Comparison of ENCODE assay signal across 31 mouse cellular contexts in genomic region chr13:78118715-78119114, GRCm38 (mm10).
"Had no signal": no experiment of that assay in that cellular context is flagged by ENCODE, and none has a peak within 500 bp of the region (broad histone marks: within the 10 kb centered on the region; RNA-seq: fewer than 3 reads in every experiment).

No protein-coding gene starts in this region.

- H3K27me3 ChIP-seq: limb, embryonic 12.5 days; limb, embryonic 13.5 days; limb, embryonic 15.5 days; liver, embryonic 12.5 days; liver, embryonic 13.5 days; liver, embryonic 15.5 days; lung, embryonic 15.5 days; megakaryocyte, embryonic 14.5 days; midbrain, embryonic 12.5 days; midbrain, embryonic 13.5 days; midbrain, embryonic 15.5 days had no signal

- H3K4me2 ChIP-seq: limb, embryonic 12.5 days; limb, embryonic 13.5 days; limb, embryonic 15.5 days; liver, embryonic 11.5 days; liver, embryonic 12.5 days; liver, embryonic 13.5 days; liver, embryonic 15.5 days; lung, embryonic 14.5 days; lung, embryonic 15.5 days; midbrain, embryonic 11.5 days; midbrain, embryonic 12.5 days; midbrain, embryonic 13.5 days; midbrain, embryonic 15.5 days had no signal

- ATAC-seq: liver, embryonic 12.5 days; liver, postnatal 0 days; lung, postnatal 0 days; midbrain, embryonic 13.5 days; midbrain, embryonic 15.5 days; midbrain, embryonic 16.5 days had no signal

- H3K4me1 ChIP-seq: limb, embryonic 10.5 days; limb, embryonic 12.5 days; limb, embryonic 13.5 days; limb, embryonic 15.5 days; liver, embryonic 12.5 days; liver, embryonic 13.5 days; liver, embryonic 15.5 days; lung, embryonic 15.5 days; megakaryocyte, embryonic 14.5 days; midbrain, embryonic 10.5 days; midbrain, embryonic 12.5 days; midbrain, embryonic 13.5 days; midbrain, embryonic 15.5 days had no signal

- H3K4me3 ChIP-seq: left cerebral cortex, adult 2 months; limb, embryonic 10.5 days; limb, embryonic 12.5 days; limb, embryonic 13.5 days; limb, embryonic 15.5 days; liver, embryonic 12.5 days; liver, embryonic 13.5 days; liver, embryonic 15.5 days; lung, embryonic 15.5 days; megakaryocyte, embryonic 14.5 days; midbrain, embryonic 10.5 days; midbrain, embryonic 12.5 days; midbrain, embryonic 13.5 days; midbrain, embryonic 15.5 days; myocyte had no signal

- DNase-seq: left cerebral cortex, postnatal 4 days; liver; liver, embryonic 13.5 days; liver, postnatal 0 days; lung, adult 18-20 months; lung, adult 2 months; lung, embryonic 14.5 days; lung, postnatal 10 days; lung, postnatal 36 days; lung, postnatal 4 days; midbrain, embryonic 14.5 days had no signal

- H3K9ac ChIP-seq: limb, embryonic 12.5 days; limb, embryonic 13.5 days; limb, embryonic 15.5 days; liver, embryonic 12.5 days; liver, embryonic 13.5 days; liver, embryonic 14.5 days; liver, embryonic 15.5 days; liver, postnatal 0 days; lung, embryonic 14.5 days; lung, embryonic 15.5 days; midbrain, embryonic 12.5 days; midbrain, embryonic 13.5 days; midbrain, embryonic 15.5 days had no signal

- H3K36me3 ChIP-seq: limb, embryonic 10.5 days; limb, embryonic 12.5 days; limb, embryonic 13.5 days; limb, embryonic 15.5 days; liver, embryonic 12.5 days; liver, embryonic 13.5 days; liver, embryonic 15.5 days; lung, embryonic 15.5 days; midbrain, embryonic 10.5 days; midbrain, embryonic 12.5 days; midbrain, embryonic 13.5 days; midbrain, embryonic 15.5 days had no signal

- H3K9me3 ChIP-seq: limb, embryonic 10.5 days; limb, embryonic 12.5 days; limb, embryonic 13.5 days; limb, embryonic 15.5 days; liver, embryonic 12.5 days; liver, embryonic 13.5 days; liver, embryonic 15.5 days; lung, embryonic 15.5 days; megakaryocyte, embryonic 14.5 days; midbrain, embryonic 10.5 days; midbrain, embryonic 12.5 days; midbrain, embryonic 13.5 days; midbrain, embryonic 15.5 days had no signal

- H3K27ac ChIP-seq: left cerebral cortex, adult 2 months; limb, embryonic 10.5 days; limb, embryonic 12.5 days; limb, embryonic 13.5 days; limb, embryonic 15.5 days; liver, embryonic 12.5 days; liver, embryonic 13.5 days; liver, embryonic 14.5 days; liver, embryonic 15.5 days; lung, embryonic 15.5 days; macrophage; midbrain, embryonic 10.5 days; midbrain, embryonic 12.5 days; midbrain, embryonic 13.5 days; midbrain, embryonic 15.5 days had no signal
